8 mouse cellular contexts compared by ENCODE assay signal in the genomic region with DNA sequence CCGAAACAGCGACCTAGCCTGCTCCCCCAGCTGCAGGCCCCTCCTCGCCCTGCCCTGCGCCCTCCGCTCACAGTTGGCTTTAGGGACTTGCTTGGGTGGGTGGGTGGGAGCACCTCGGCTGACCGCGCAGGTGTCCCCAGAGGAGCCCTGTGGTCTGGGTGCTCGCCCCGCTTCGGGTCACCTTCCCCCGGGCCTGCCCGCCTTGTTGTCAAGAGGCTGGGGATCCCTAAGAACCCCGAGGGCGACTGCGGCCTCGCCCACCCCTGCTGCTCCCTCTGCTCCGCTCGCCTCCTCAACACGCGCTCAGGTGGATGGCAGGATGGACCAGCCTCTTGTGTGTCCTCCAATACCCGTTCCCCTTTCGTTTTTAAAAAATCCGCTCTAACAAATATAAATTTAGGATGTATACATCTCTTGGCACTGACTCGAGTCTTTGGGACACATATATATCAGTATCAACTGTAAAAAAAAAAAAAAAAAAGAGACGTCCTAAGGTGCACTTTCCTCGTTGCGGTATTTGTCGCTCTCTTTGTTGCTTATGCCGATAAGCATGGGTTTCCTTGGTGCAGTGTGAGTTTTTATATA. TPM values are rescaled to one million over a fixed set of nuclear protein-coding genes. Genes with fewer than 3 reads are reported as not detected.
DNase-seq lines count a peak whose midpoint lies in the region; ATAC-seq lines count a peak whose summit lies in the region.

No protein-coding gene starts in this region.

- H3K36me3 ChIP-seq in heart, embryonic 13.5 days: no peaks in the 10 kb centered on the region
- no peaks in the 10 kb centered on the region for H3K36me3 ChIP-seq in hindbrain, embryonic 12.5 days
- no peaks in the 10 kb centered on the region for H3K36me3 ChIP-seq in midbrain, embryonic 14.5 days (ENCODE audit: control insufficient read depth, insufficient read depth, low read length)

- H3K4me2 ChIP-seq in heart, embryonic 13.5 days: peak overlapping the region; percentile 77
- H3K4me2 ChIP-seq in hindbrain, embryonic 12.5 days (replicated peaks): peak overlapping the region; percentile 47
- peak overlapping the region; percentile 50 for H3K4me2 ChIP-seq in midbrain, embryonic 14.5 days (ENCODE audit: low read length)

- intact Hi-C loops in heart, postnatal 36 days (cut with DNase I): no loop called here

- peaks cover 99% of the 10 kb centered on the region for H3K27me3 ChIP-seq in heart, embryonic 13.5 days (replicated peaks)
- peaks cover 96% of the 10 kb centered on the region for H3K27me3 ChIP-seq in hindbrain, embryonic 12.5 days
- H3K27me3 ChIP-seq in midbrain, embryonic 14.5 days (ENCODE audit: control insufficient read depth, insufficient read depth, low read length): peaks cover 93% of the 10 kb centered on the region

- no peak overlapping the region for H3K27ac ChIP-seq in heart, embryonic 13.5 days (replicated peaks)
- H3K27ac ChIP-seq in brown adipose tissue, adult 24 weeks (replicated peaks; ENCODE audit: low read depth, low read length): no peak overlapping the region
- H3K27ac ChIP-seq in hindbrain, embryonic 12.5 days: no peak overlapping the region
- peak overlapping the region; percentile 66 for H3K27ac ChIP-seq in midbrain, embryonic 14.5 days (replicated peaks; ENCODE audit: low read depth, low read length)

- no peak for DNase-seq in heart, postnatal 36 days
- DNase-seq in midbrain, embryonic 14.5 days: peak; percentile 26
- DNase-seq in thymus, postnatal 14 days: no peak
- DNase-seq in adrenal gland, adult 2 months: no peak
- no peak for DNase-seq in kidney, adult 11 months

- 5% methylated on average over 30 of the region's 30 CpGs for WGBS in heart, embryonic 13.5 days
- WGBS in hindbrain, embryonic 12.5 days: 1% methylated on average over 26 of the region's 30 CpGs
- 3% methylated on average over 30 of the region's 30 CpGs for WGBS in midbrain, embryonic 14.5 days

- H3K4me3 ChIP-seq in heart, embryonic 13.5 days: peak overlapping the region; percentile 55
- H3K4me3 ChIP-seq in brown adipose tissue, adult 24 weeks (ENCODE audit: insufficient read depth, low read depth, low read length): peak overlapping the region; percentile 34; the same call in 1 of the 2 replicates
- H3K4me3 ChIP-seq in hindbrain, embryonic 12.5 days: no peak overlapping the region
- H3K4me3 ChIP-seq in midbrain, embryonic 14.5 days (replicated peaks; ENCODE audit: low read depth, low read length): peak overlapping the region; percentile 27

- peaks cover 43% of the 10 kb centered on the region for H3K4me1 ChIP-seq in heart, embryonic 13.5 days
- H3K4me1 ChIP-seq in brown adipose tissue, adult 24 weeks (ENCODE audit: control insufficient read depth, insufficient read depth, insufficient read length, low read length): peaks cover 7% of the 10 kb centered on the region; the same call in 1 of the 2 replicates
- peaks cover 29% of the 10 kb centered on the region for H3K4me1 ChIP-seq in hindbrain, embryonic 12.5 days
- H3K4me1 ChIP-seq in midbrain, embryonic 14.5 days (ENCODE audit: control insufficient read depth, insufficient read depth, low read length): peaks cover 9% of the 10 kb centered on the region; the same call in 1 of the 2 replicates

- peak overlapping the region; percentile 70 for H3K9ac ChIP-seq in heart, embryonic 13.5 days
- H3K9ac ChIP-seq in hindbrain, embryonic 12.5 days: no peak overlapping the region
- peak overlapping the region; percentile 43; the same call in 1 of the 2 replicates for H3K9ac ChIP-seq in midbrain, embryonic 14.5 days (replicated peaks; ENCODE audit: low read length)

- H3K9me3 ChIP-seq in heart, embryonic 13.5 days: no peaks in the 10 kb centered on the region
- H3K9me3 ChIP-seq in hindbrain, embryonic 12.5 days (replicated peaks): no peaks in the 10 kb centered on the region
- H3K9me3 ChIP-seq in midbrain, embryonic 14.5 days (ENCODE audit: control insufficient read depth, low read length): no peaks in the 10 kb centered on the region

- no peak for ATAC-seq in heart, embryonic 13.5 days (ENCODE audit: extremely low read depth, insufficient number of reproducible peaks, low FRiP score, low TSS enrichment)
- no peak for ATAC-seq in hindbrain, embryonic 12.5 days (ENCODE audit: low FRiP score)
- ATAC-seq in midbrain, embryonic 14.5 days (ENCODE audit: low FRiP score, low TSS enrichment): no peak

RNA-seq across cellular contexts. Expression of gene Dmrta2, which starts 4.9 kb away (rescaled TPM):
- 0.05 TPM in 1 of 2 replicates, not detected in the other for polyA plus RNA-seq in heart, embryonic 13.5 days (2015; fragmentation: Nextera tagmentation; extraction: Ambion mirVana)
- total RNA-seq in heart, postnatal 36 days (2021): under 1 TPM; 0.08 to 0.16 TPM
- not detected in 2 replicates for polyA plus RNA-seq in brown adipose tissue, adult 24 weeks (2012; ENCODE audit: insufficient read depth, insufficient read length, missing spikeins)
- 0.20 and 0.21 TPM in 2 replicates for polyA plus RNA-seq in hindbrain, embryonic 12.5 days (2016; fragmentation: Nextera tagmentation; extraction: Ambion mirVana)
- polyA plus RNA-seq in midbrain, embryonic 14.5 days (2014; fragmentation: Nextera tagmentation; extraction: Ambion mirVana): 1.4 TPM in 2 replicates
- total RNA-seq in adrenal gland, adult 2 months (2021): not detected
- polyA plus RNA-seq in adrenal gland, adult 2 months (2012; rRNA removed): 1.0 and 1.2 TPM in 2 replicates
